Comparison of ENCODE assay signal across 33 mouse cellular contexts in the genomic region with DNA sequence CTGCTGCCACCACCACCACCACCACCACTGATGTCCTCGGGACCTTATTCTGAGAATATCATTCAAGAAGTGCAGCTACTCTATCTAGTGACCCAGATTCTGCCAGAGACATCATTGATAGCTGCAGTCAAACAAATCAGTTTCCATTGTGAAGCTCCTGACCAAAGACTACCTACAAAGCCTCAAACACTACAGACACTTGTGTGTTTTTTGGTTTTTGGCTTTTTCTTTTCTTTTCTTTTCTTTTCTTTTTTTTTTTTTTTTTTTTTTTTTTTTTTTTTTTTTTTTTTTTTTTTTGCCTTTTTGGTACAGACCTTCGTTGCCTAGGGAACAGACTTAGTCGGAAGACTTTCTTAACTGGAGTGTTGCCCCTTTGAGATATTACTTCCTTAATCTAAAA.
"Had no signal": no experiment of that assay in that cellular context is flagged by ENCODE, and none has a peak within 500 bp of the region (broad histone marks: within the 10 kb centered on the region; RNA-seq: fewer than 3 reads in every experiment).

No protein-coding gene starts in this region.

- H3K4me1 ChIP-seq: hindbrain, embryonic 10.5 days; hindbrain, embryonic 12.5 days; hindbrain, embryonic 13.5 days; hindbrain, embryonic 15.5 days; intestine, embryonic 15.5 days; kidney, embryonic 15.5 days had no signal

- ATAC-seq: hindbrain, embryonic 16.5 days; hindbrain, postnatal 0 days; inflammation-experienced regulatory T-cells, adult 6 months; intestine, embryonic 15.5 days; intestine, embryonic 16.5 days; intestine, postnatal 0 days had no signal

- DNase-seq: heart, postnatal 10 days; heart, postnatal 14 days; heart, postnatal 36 days; heart, postnatal 4 days; kidney, adult 11 months; kidney, adult 18-20 months; kidney, adult 2 months; kidney, adult 8-10 months; kidney, adult 9 months; kidney, postnatal 10 days; kidney, postnatal 14 days; kidney, postnatal 25 days; kidney, postnatal 36 days; kidney, postnatal 4 days; layer of hippocampus, adult 9-11 months; layer of hippocampus, postnatal 36 days had no signal

- H3K27me3 ChIP-seq: heart, embryonic 13.5 days; heart, embryonic 15.5 days; hindbrain, embryonic 12.5 days; hindbrain, embryonic 13.5 days; hindbrain, embryonic 15.5 days; intestine, embryonic 15.5 days; kidney, embryonic 15.5 days had no signal

- H3K36me3 ChIP-seq: heart, embryonic 13.5 days; heart, embryonic 15.5 days; hindbrain, embryonic 10.5 days; hindbrain, embryonic 12.5 days; hindbrain, embryonic 13.5 days; hindbrain, embryonic 15.5 days; intestine, embryonic 15.5 days; kidney, embryonic 15.5 days had no signal

- H3K9me3 ChIP-seq: heart, embryonic 15.5 days; hindbrain, embryonic 13.5 days; hindbrain, embryonic 15.5 days; intestine, embryonic 15.5 days had no signal

- H3K27ac ChIP-seq: hindbrain, embryonic 10.5 days; hindbrain, embryonic 12.5 days; hindbrain, embryonic 13.5 days; hindbrain, embryonic 14.5 days; hindbrain, embryonic 15.5 days; hindbrain, postnatal 0 days; intestine, embryonic 15.5 days; kidney, embryonic 15.5 days; kidney, postnatal 0 days; layer of hippocampus, adult 2 months; left cerebral cortex, adult 2 months had no signal

- H3K4me2 ChIP-seq: heart, embryonic 13.5 days; heart, embryonic 15.5 days; hindbrain, embryonic 12.5 days; hindbrain, embryonic 13.5 days; hindbrain, embryonic 14.5 days; hindbrain, embryonic 15.5 days; intestine, embryonic 15.5 days; kidney, embryonic 15.5 days had no signal

- H3K4me3 ChIP-seq: heart, embryonic 13.5 days; heart, embryonic 15.5 days; hindbrain, embryonic 10.5 days; hindbrain, embryonic 12.5 days; hindbrain, embryonic 13.5 days; hindbrain, embryonic 15.5 days; intestine, embryonic 15.5 days; kidney, embryonic 15.5 days; layer of hippocampus, adult 2 months; left cerebral cortex, adult 2 months had no signal

- H3K9ac ChIP-seq: heart, embryonic 13.5 days; heart, embryonic 15.5 days; hindbrain, embryonic 12.5 days; hindbrain, embryonic 13.5 days; hindbrain, embryonic 14.5 days; hindbrain, embryonic 15.5 days; intestine, embryonic 15.5 days; kidney, embryonic 15.5 days had no signal
